Mouse (Mus musculus) spleen, postnatal 36 days (tissue): ENCODE results near the gene Rab44.
"Not testable (repeated sequence)": the region's sequence is repeated elsewhere in the genome, so short reads cannot be mapped to it uniquely, and the experiment has no call there.

Experiments used
- DNase-seq, 2 experiments: peaks; one replicate each; pipeline ENCODE4 v3.0.0; 2022; ENCODE audit warnings: low spot score in 2 of 2, mixed read lengths in 1 of 2

The Rab44 gene

DNA sequence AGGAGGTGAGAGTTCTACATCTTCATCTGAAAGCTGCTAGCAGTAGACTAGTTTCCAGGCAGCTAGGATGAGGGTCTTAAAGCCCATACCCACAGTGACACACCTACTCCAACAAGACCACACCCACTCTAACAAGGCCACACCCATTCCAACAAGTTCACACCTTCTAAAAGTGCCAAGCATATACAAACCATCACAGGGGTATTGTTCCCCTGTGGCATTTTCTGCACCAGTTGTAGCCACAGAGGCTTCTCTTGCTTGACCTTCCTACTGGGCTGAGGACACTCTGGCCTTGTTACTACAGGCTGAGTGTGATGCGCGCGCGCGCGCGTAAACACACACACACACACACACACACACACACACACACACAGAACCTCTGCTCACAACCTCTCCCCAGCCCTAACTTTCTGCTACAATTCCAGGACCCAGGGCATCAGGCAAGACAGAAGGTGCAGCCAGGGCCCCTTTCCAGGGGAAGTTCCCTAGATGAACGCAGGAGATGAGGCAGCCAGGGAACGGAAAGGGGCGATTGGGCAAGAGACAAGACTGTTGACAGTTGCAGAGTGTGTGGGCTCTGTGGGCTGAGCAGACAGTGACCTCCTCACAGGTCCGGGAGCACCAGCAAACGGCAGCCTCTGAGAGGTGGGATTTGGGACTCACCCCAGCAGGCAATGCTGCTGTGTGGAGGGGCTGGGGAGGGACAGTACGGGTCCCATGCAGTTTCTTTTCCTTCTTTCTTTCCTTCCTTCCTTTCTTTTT, at the start of gene Rab44:
TSS of gene Rab44 (plus strand) at position 555 of the 762 bp plus-strand sequence.
- peak in 1 of 2 experiments; percentile 15 for DNase-seq

- no peak for DNase-seq
Measured at GRCm38 (mm10) chr17:29065245-29065940, 48.6 kb upstream of the Rab44 start.

GRCm38 (mm10) chr17:29065971-29066370, 48.0 kb upstream of the Rab44 start:
- DNase-seq: no peak

- DNase-seq: not testable (repeated sequence)
Measured at GRCm38 (mm10) chr17:29067416-29067815, 46.5 kb upstream of the Rab44 start.

GRCm38 (mm10) chr17:29067847-29068246, 46.1 kb upstream of the Rab44 start:
- no peak for DNase-seq

DNA sequence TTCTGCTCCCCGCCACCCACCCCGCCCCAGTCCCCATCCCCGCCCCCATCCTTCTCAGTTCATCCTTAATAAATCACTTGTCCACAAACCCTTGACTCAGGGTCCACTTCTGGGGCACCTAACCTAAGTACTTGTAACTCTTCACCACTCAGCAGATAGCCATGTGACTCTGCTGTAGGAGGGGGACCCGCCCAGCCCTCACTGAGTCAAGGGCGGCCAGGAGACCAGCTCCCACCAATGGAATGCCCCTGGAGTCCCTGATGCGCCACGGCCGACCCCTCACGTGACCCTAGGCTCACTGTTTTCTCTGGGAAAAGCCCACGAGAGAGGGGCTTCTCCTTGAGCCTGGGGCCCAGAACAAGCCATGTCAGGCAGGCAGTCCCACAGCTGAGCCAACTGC, 44.9 kb upstream of the Rab44 start:
- no peak for DNase-seq

DNA sequence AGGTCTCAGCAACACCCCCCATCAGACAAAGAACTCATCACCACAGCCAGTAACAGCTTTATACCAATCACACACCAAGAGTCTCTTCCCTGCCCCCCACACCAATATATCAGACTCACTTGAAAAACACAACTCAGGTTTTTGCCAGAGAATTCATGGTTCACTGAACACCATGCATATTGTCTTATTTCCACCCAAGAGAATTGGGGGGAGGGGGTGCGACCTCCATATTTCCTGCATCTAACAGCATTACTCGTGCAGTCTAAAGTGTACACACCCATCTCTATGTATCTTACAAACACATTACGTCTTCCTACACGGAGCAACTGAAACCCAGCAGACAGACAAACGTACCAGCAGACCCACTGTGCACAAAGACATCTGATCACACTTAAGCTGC, 42.1 kb upstream of the Rab44 start:
- DNase-seq: no peak

DNA sequence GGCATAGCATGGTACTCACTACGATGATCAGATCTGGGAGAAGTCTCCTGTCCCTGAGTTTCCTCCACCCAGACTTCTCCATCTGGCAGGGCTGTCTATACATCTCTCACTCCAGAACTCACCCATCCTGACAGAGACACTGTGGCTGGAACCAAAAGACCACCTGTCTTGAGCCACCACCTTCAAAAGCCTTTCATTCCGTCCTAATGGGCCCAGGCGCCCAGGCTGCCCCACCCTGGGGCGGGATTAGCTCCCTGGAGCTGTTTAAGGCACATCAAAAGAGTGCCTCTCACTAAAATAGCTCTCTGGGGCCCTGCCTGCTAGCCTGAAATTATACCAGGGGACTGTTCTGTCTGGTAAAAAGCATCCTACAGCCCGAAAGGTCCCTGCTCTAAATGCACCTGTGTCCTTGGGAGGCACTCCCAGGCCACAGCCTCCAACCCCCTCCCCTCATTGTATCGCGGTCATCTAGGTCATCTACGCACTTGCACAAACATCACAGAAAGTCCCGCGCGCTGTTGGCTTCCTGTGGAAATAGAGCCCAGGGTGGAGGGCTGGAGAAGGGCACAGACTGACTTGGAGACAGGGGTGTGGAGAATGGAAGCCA, 41.1 kb upstream of the Rab44 start:
- no peak for DNase-seq

GRCm38 (mm10) chr17:29073313-29073712, 40.6 kb upstream of the Rab44 start:
- DNase-seq: no peak

GRCm38 (mm10) chr17:29074085-29074484, 39.9 kb upstream of the Rab44 start:
- no peak for DNase-seq

GRCm38 (mm10) chr17:29076235-29076634, 37.7 kb upstream of the Rab44 start:
- DNase-seq: no peak

DNA sequence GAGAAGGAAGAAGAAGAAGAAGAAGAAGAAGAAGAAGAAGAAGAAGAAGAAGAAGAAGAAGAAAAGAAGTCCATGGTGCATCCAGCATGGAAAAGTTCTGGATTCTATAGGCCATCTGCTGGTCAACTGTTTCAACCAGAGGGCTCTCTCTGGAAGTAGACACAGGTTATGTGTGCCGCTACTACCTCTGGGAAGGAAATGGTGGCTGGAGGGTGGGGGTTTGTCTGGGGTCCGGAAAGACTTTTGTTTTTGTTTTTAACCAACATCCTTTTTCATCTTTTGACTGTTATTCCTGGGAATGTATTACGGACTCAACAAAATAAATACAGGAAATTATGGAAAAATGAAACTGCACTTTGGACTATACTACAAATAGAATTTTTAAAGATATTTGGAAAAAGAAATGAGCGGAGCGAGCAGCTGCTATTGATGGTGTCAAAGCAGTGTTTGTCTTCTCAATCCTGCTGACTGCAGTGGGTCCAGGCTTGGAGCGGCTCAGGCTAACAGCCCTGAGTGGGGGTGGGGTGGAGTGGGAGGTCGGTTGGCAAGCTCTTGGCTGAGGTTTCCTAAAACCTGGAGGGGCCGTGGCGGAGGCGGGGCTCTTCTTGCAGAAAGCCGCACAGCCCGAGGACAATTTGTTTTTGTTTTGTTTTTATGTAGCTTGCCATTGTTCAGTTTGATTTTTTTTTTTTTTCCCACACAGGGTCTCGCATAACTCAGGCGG, 36.0 kb upstream of the Rab44 start:
- DNase-seq: no peak

GRCm38 (mm10) chr17:29078519-29079383, 35.2 kb upstream of the Rab44 start:
- DNase-seq: peak in 1 of 2 experiments; percentile 17

- no peak for DNase-seq
Measured at GRCm38 (mm10) chr17:29080758-29081617, 33.0 kb upstream of the Rab44 start.

DNA sequence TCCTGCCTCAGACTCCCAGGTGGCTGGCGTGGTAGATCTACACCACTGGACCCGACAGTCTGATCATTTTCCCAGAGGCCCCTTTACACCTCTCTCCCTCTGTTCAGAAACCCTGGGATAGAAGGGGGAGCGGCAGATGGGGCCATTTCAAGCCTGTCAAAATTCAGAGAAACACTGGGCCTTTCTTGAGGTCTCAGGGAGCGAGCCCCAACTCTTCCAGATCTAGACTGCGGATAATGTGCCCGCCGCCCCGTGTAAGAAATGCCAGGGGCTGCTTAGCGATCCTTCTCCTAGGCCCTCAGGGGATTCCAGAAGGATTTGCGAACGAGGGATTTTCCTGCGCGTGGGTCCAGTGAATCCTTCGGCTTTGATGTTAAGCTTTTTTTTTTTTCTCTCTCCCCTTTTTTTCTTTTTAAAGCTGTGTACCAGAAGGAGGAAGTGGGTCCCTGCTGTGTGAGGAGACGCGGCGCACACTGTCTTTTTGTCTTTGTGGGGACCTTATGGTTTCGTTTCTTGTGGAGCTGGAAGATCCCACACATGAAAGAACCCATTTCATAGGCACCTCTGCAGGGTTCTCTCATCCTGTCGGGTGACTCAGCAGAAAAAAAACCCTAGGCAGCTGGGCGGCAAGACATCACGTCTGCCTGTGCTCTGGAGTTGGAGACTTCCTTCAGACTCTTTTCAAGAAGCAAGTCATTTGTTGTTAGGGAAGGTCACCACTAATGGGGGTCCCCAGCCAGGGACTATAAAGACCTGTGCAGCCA, 32.1 kb upstream of the Rab44 start:
- peak; percentile 24 to 38 for DNase-seq

GRCm38 (mm10) chr17:29083586-29083985, 30.4 kb upstream of the Rab44 start:
- no peak for DNase-seq

DNA sequence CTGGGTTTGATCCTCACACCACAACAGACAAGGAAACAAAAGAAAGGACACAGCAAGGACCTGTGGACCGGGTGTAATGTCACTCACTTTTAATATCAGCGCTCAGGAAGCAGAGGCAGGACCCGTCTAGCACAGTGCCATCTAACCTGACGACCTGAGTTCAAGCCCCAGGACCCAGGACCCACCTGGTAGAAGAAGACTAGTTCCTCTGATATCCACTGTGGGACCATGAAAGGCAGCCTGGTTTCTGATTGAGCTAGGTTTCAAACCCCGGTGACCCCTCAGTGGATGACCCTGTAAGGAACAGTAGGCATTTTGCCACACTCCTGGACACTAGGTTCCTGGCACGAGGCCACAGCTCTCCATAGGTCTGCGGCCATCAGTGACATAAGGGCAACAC, 29.3 kb upstream of the Rab44 start:
- no peak for DNase-seq

DNA sequence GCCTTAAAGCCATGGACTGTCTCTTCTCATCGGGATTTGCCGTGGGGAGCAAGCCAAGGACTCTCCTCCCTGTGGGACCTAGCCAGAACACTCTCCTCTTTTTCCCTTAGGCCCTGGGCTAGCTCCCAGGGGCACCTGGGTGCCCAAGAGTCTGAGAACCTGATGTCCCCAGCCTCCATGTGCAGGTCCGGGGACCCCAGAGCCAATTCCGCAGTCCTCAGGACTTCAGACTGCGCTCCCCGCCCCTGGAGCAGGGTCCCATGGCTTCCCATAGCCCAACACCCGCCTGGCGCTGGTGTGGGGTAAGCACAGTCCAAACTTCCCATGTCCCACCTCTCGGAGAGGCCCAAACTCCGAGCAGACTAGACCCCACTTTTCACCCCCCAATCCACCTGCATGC, 28.7 kb upstream of the Rab44 start:
- DNase-seq: no peak

- no peak for DNase-seq
Measured at GRCm38 (mm10) chr17:29086916-29087315, 27.0 kb upstream of the Rab44 start.
